Mouse (Mus musculus) stomach, embryonic 15.5 days (tissue): ENCODE measurements at regions not wholly inside any gene's neighbourhood (a gene's known extent, or its start where the extent isn't known, plus 50 kb on each side); places are given as distances from the start of the nearest gene placed in this dataset.

Source experiments
- ATAC-seq: fragments of 200-750 bp; cut with Nextera tagmentation; 2 replicates; pipeline ENCODE4 v1.8.0; 2017; ENCODE audit warnings: low read depth, moderate number of reproducible peaks, moderate TSS enrichment; ENCODE audit not compliant: insufficient read depth, low FRiP score
- H3K27ac ChIP-seq: fragments of 300-500 bp; sonication (generic); 2 replicates; pipeline ENCODE4 v1.5.1; 2015; ENCODE audit warnings: mild to moderate bottlenecking, inconsistent platforms
- H3K27me3 ChIP-seq: fragments of 300-500 bp; sonication (generic); replicated peaks from 2 replicates; pipeline ENCODE4 v1.6.1; 2015; ENCODE audit warnings: inconsistent platforms
- H3K36me3 ChIP-seq: fragments of 300-500 bp; sonication (generic); 2 replicates; pipeline ENCODE4 v1.6.1; 2015; ENCODE audit warnings: inconsistent platforms
- H3K4me1 ChIP-seq: fragments of 300-500 bp; sonication (generic); 2 replicates; pipeline ENCODE4 v1.6.1; 2015; ENCODE audit warnings: inconsistent platforms
- H3K4me2 ChIP-seq: fragments of 300-500 bp; sonication (generic); 2 replicates; pipeline ENCODE4 v1.6.1; 2015; ENCODE audit warnings: mild to moderate bottlenecking, inconsistent platforms
- H3K4me3 ChIP-seq: fragments of 300-500 bp; sonication (generic); replicated peaks from 2 replicates; pipeline ENCODE4 v1.5.1; 2015; ENCODE audit warnings: inconsistent platforms
- H3K9ac ChIP-seq: fragments of 300-500 bp; sonication (generic); 2 replicates; pipeline ENCODE4 v1.6.1; 2015; ENCODE audit warnings: inconsistent platforms
- H3K9me3 ChIP-seq: fragments of 300-500 bp; sonication (generic); 2 replicates; pipeline ENCODE4 v1.6.1; 2016; ENCODE audit warnings: inconsistent platforms
- WGBS: fragments of 180-500 bp; shearing (Covaris S2); methylation state at CpG from one replicate; pipeline ENCODE4 v1.1.7; 2015; 5-methylcytosine and 5-hydroxymethylcytosine counted together

DNA sequence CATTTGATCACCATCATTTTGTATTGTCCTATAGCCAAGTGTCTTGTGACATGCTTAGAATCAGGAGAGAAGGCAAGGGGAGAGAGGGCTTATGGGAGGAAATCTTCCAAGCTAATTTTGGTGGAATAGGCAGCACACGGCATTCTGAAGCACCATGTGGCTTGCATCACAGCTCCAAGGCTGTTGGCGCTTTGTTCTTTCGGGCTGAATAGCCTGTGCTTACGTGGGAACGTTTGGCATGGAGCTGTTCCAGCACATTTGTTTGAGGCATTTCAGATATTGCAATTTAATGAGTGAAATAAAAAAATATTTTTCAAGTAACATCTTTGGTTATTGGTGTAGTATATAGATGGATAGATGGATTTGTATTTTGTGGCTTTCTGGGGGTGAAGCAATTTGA, 598.5 kb upstream of the Nrp1 start:
- ATAC-seq = no peak
- 74% methylated on average over 5 of the region's 5 CpGs for WGBS
- no peak overlapping the region for H3K4me2 ChIP-seq

DNA sequence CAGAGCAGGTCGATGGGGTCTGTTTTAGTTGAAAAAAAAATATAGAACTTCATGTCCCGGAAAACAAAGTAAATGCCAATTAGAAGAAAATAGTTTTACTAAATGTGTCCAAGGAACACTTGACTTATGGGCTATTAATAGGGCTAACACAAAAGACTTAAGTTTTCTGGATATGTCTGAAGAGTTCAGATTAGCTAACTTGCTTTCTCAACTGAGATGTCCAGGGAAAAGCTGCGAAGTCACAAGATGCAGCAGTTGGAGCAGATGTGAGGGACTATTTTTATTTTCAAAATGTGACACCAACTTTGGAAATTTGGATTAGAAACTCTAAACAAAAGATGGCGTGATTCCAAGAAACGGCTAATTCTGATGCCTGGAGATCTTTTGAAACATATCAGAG, 593.2 kb upstream of the Nrp1 start:
- no peaks in the 10 kb centered on the region for H3K4me1 ChIP-seq
- no peak overlapping the region for H3K27ac ChIP-seq
- WGBS = 67% methylated on average over 5 of the region's 5 CpGs

More for the DNA sequence above, 598.5 kb upstream of the Nrp1 start:
- no peaks in the 10 kb centered on the region for H3K27me3 ChIP-seq
- H3K36me3 ChIP-seq = no peaks in the 10 kb centered on the region
- H3K9ac ChIP-seq = no peak overlapping the region
- H3K4me3 ChIP-seq = no peak overlapping the region
- no peak overlapping the region for H3K27ac ChIP-seq
- no peaks in the 10 kb centered on the region for H3K9me3 ChIP-seq
- H3K4me1 ChIP-seq = no peaks in the 10 kb centered on the region

DNA sequence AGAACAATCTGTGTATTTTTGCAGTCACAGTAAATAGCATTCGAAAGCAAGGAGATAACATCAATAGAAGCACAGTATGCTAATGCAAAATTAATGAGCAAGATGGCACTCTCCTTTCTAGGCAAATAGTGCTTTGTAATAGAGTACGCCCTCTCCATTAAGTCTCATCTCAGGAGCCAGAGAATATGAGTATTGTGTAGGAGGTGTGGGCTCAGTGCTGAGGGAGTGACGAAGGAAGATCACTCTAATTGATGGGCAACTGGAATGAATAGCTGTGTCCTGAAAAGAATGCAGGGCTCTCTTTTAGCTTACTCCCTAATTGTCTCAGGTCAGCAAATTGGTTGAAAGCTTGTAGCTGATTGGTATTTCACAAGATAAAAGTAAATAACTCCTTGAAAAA, 590.1 kb upstream of the Nrp1 start:
- ATAC-seq = no peak
- no peaks in the 10 kb centered on the region for H3K36me3 ChIP-seq
- no peaks in the 10 kb centered on the region for H3K27me3 ChIP-seq
- H3K9me3 ChIP-seq = no peaks in the 10 kb centered on the region
- H3K4me1 ChIP-seq = no peaks in the 10 kb centered on the region
- no peak overlapping the region for H3K27ac ChIP-seq
- no peak overlapping the region for H3K4me2 ChIP-seq
- no peak overlapping the region for H3K4me3 ChIP-seq
- H3K9ac ChIP-seq = no peak overlapping the region
- WGBS = 72% methylated on average over 3 of the region's 3 CpGs

More for the DNA sequence above, 593.2 kb upstream of the Nrp1 start:
- Histone ChIP-seq H3K36me3 (no peaks in the 10 kb centered on the region), H3K9ac (no peak overlapping the region), H3K4me3 (no peak overlapping the region), H3K27me3 (no peaks in the 10 kb centered on the region), H3K9me3 (no peaks in the 10 kb centered on the region), H3K4me2 (no peak overlapping the region)
- ATAC-seq = no peak

DNA sequence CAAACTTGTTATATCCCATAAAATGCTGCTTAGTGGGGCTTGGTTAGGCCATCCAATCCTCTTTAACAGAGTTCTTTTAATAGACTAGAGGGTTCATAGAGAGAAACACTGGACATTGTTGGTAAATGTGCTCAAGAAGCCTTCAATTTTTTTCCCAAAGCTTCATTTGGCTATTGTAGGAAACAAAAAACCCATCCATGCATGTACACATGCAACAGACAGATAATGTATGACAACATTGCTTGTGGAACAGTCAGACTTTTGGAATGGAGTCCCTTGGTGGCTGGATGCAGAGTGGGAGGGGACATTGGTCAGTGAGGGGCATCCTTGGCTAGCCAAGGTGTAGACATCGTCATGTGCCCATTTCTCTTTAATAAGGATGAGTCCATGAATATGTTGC, 588.8 kb upstream of the Nrp1 start:
- Histone ChIP-seq H3K27ac (no peak overlapping the region), H3K4me1 (no peaks in the 10 kb centered on the region)
- WGBS = 96% methylated on average over 1 of the region's 1 CpGs

DNA sequence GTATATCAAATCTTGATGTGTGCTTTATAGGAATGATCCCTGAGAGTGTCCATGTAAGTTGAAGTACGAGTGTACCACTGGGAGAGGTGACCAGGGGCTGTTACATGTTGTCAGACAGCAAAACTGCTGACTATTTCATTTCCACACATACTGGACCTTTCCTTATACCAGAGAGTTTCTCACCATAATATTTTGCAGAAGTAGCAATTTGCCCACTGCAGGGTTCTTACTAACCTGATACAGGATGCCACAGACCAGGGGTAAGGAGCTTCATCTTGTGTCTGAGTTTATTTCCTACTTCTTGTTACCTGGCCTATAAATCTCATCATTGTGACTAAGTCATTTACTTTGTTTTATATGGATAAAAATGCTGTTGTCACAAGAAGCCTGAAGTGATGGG, 586.6 kb upstream of the Nrp1 start:
- Histone ChIP-seq H3K4me2 (no peak overlapping the region), H3K9me3 (no peaks in the 10 kb centered on the region), H3K9ac (no peak overlapping the region), H3K4me3 (no peak overlapping the region), H3K4me1 (no peaks in the 10 kb centered on the region), H3K36me3 (no peaks in the 10 kb centered on the region), H3K27ac (no peak overlapping the region), H3K27me3 (no peaks in the 10 kb centered on the region)
- ATAC-seq = no peak
- WGBS = 70% methylated on average over 1 of the region's 1 CpGs

More for the DNA sequence above, 588.8 kb upstream of the Nrp1 start:
- ATAC-seq = no peak
- H3K4me3 ChIP-seq = no peak overlapping the region
- H3K36me3 ChIP-seq = no peaks in the 10 kb centered on the region
- no peaks in the 10 kb centered on the region for H3K9me3 ChIP-seq
- no peak overlapping the region for H3K4me2 ChIP-seq
- H3K27me3 ChIP-seq = no peaks in the 10 kb centered on the region
- no peak overlapping the region for H3K9ac ChIP-seq

DNA sequence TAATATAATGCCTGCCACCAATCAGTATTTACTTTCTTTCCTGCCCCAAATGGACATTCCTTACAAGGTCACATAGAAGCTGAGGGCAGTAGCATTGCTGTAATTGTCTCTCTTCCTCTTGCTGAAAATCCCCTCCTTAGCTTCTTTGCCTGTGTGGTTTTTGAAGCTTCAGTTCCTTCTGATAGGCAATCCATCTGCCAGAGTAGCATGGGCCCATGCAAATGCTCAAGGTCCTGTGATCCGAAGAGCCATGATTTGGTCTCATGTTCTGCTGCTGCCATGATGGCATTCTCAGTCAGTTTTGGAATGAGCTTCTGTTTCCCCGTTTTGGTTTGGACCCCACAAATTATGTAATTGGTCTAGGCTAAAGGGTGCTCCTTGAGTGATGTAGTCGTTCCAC, 586.0 kb upstream of the Nrp1 start:
- no peaks in the 10 kb centered on the region for H3K9me3 ChIP-seq
- no peaks in the 10 kb centered on the region for H3K4me1 ChIP-seq
- no peak overlapping the region for H3K4me2 ChIP-seq
- H3K27me3 ChIP-seq = no peaks in the 10 kb centered on the region
- H3K36me3 ChIP-seq = no peaks in the 10 kb centered on the region
- no peak for ATAC-seq
- 82% methylated on average over 3 of the region's 3 CpGs for WGBS
- no peak overlapping the region for H3K4me3 ChIP-seq
- H3K9ac ChIP-seq = no peak overlapping the region
- no peak overlapping the region for H3K27ac ChIP-seq

DNA sequence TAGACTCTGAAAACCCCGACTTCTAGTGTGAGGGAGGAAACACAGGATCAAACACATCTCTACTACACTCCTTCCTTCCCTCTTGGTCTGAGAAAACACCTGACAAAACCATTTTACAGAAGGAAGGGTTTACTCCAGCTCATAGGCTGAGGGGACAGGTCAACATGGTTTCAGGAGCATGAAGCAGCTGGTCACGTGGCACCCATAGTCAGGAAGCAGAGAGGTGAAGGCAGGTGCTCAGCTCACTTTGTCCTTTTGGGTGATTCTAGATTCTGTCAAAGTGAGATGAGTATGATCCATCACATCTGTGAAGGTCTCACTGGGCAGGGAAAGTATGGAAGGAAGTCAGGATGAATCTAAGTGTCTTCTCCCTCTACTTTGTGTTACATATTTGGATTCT, 585.5 kb upstream of the Nrp1 start:
- no peak for ATAC-seq
- H3K4me3 ChIP-seq = no peak overlapping the region
- 79% methylated on average over 2 of the region's 2 CpGs for WGBS
- H3K27ac ChIP-seq = no peak overlapping the region
- no peak overlapping the region for H3K9ac ChIP-seq
- H3K4me2 ChIP-seq = no peak overlapping the region
- no peaks in the 10 kb centered on the region for H3K36me3 ChIP-seq
- H3K27me3 ChIP-seq = no peaks in the 10 kb centered on the region
- no peaks in the 10 kb centered on the region for H3K9me3 ChIP-seq
- no peaks in the 10 kb centered on the region for H3K4me1 ChIP-seq

DNA sequence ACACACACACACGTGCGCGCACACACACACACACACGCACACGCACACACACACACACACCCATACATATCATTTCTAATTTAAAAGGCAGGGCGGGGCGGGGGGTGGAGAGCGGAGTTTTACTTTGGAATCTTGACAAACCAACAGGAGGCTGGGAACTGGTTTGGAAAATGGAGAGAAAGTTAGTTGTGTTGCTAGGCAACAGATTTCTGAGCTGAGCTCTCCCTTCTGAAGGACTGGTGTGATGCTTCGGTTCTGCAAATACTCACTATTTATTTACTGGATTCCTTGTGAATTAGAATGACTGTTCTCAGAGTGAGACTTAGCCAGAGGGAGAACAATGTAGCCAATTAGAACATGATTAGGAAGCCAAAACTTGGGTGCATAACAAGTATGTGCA, 583.8 kb upstream of the Nrp1 start:
- ATAC-seq = no peak
- WGBS = 83% methylated on average over 9 of the region's 9 CpGs
- no peaks in the 10 kb centered on the region for H3K27me3 ChIP-seq

DNA sequence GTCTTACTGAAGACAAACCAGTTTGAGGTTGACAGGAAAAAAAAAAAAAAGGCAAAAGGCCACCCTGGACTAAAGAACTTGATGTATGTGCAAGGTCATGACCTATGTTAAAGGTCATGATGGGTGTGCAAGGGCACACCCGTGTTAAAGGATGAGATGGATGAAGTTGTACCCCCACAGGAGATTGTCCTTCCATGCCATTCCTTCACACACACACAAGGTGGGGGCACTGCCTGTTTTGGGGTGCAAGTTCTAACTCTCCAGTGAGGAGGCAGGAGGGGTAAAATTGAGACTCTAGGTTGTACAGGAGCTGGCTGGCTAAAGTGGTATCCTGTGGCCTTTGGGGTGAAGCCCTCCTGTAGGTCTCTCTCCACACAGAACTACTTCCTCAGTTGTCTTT, 583.2 kb upstream of the Nrp1 start:
- WGBS = 10% methylated on average over 1 of the region's 1 CpGs
- Histone ChIP-seq H3K9ac (no peak overlapping the region), H3K27me3 (no peaks in the 10 kb centered on the region), H3K27ac (no peak overlapping the region), H3K4me2 (no peak overlapping the region), H3K36me3 (no peaks in the 10 kb centered on the region), H3K4me1 (no peaks in the 10 kb centered on the region), H3K9me3 (no peaks in the 10 kb centered on the region), H3K4me3 (no peak overlapping the region)
- ATAC-seq = no peak

More for the DNA sequence above, 583.8 kb upstream of the Nrp1 start:
- no peaks in the 10 kb centered on the region for H3K9me3 ChIP-seq
- H3K4me2 ChIP-seq = no peak overlapping the region
- no peak overlapping the region for H3K27ac ChIP-seq
- no peaks in the 10 kb centered on the region for H3K36me3 ChIP-seq
- no peaks in the 10 kb centered on the region for H3K4me1 ChIP-seq
- H3K9ac ChIP-seq = no peak overlapping the region
- H3K4me3 ChIP-seq = no peak overlapping the region

DNA sequence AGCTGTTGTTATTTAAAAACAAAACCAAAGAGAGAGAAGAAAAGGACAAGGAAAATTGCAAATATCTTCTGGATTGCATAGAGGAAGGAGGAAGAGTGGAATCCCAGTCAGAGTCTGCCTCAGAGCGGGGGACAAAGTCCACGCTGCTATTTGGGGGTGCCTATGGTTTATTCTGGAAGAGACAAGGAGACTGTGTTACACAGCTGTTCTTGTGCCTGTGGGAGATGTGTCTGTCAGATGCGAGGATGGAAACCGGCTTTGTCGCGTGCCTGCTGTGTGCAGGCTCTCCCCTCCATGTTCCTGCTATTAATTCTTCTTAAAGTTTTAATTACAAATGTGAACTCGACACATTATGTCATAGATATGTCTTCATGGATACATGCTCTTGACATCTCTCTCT, 582.7 kb upstream of the Nrp1 start:
- no peaks in the 10 kb centered on the region for H3K27me3 ChIP-seq
- no peaks in the 10 kb centered on the region for H3K36me3 ChIP-seq
- no peak overlapping the region for H3K9ac ChIP-seq
- no peak for ATAC-seq
- WGBS = 47% methylated on average over 7 of the region's 7 CpGs
- H3K27ac ChIP-seq = no peak overlapping the region
- no peaks in the 10 kb centered on the region for H3K9me3 ChIP-seq
- no peak overlapping the region for H3K4me3 ChIP-seq
- H3K4me2 ChIP-seq = no peak overlapping the region
- no peaks in the 10 kb centered on the region for H3K4me1 ChIP-seq

DNA sequence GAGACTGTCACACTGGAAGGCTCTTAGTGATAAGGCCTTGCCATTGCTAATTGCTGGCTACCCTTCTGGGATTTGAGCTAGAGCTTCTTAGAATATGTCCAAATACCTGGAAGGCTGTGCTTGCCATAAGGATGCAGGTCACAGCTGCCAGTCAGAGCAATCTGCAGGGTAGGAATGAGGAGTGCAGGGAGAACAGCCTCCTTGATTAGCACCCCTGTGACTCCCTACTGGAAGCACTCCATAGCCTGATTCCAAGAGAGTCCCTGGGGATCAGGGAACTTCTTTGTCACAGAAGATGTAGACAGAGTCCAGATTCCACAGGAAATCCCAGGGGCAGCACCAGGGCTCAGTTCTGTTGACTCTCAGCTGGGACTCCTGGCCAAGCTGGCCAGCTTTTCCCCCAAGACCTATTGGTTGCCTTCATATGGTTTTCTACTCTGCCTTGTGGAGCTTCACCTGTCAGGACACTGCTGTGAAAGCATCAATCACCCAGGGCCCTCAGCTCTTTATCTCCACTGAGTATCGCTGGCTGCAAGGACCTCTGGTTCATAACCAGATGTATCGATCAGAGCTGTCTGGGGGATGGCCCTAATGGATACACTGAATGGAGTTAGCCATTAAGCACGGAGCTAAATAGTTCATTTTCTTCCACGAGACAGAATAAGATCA, 579.9 kb upstream of the Nrp1 start:
- WGBS = 40% methylated on average over 4 of the region's 4 CpGs
- no peak overlapping the region for H3K4me3 ChIP-seq
- H3K27ac ChIP-seq = no peak overlapping the region
- ATAC-seq = no peak
- no peaks in the 10 kb centered on the region for H3K27me3 ChIP-seq
- no peaks in the 10 kb centered on the region for H3K36me3 ChIP-seq
- no peak overlapping the region for H3K9ac ChIP-seq
- H3K4me1 ChIP-seq = no peaks in the 10 kb centered on the region
- H3K4me2 ChIP-seq = no peak overlapping the region
- H3K9me3 ChIP-seq = no peaks in the 10 kb centered on the region

DNA sequence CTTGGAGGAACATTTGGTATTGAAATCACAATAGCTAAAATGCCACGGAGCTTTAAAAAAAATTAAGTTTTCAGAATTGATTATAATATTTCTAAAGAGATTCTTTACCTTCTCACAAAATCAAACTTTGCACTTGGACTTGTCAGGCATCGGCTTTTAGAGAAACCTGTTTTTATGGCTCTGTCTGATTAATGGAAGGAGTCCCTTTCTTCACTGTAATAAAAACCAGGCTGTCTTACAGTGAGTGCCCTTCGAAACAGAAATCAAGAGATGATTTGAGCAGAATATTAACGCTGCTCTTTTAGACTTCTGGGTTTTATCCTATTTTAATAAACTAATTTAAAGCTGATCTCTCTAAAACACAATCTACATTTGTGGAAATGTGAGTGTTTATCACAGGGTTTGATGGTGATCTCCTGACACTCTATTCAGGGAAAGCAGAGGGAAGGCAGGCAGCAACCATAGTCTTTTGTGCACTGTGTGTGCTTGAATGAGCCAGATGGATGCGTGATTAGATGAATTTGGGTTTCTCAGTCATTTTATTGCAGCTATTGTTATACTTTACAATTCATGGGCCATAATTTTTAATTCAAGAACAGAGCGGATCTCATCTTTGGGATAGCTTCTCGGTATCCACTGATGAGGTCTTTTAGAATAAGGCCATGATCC, 579.2 kb upstream of the Nrp1 start:
- no peak overlapping the region for H3K4me2 ChIP-seq
- H3K9ac ChIP-seq = no peak overlapping the region
- H3K4me1 ChIP-seq = no peaks in the 10 kb centered on the region
- H3K9me3 ChIP-seq = no peaks in the 10 kb centered on the region
- ATAC-seq = no peak
- no peaks in the 10 kb centered on the region for H3K36me3 ChIP-seq
- no peak overlapping the region for H3K27ac ChIP-seq
- WGBS = 71% methylated on average over 7 of the region's 7 CpGs
- no peak overlapping the region for H3K4me3 ChIP-seq
- no peaks in the 10 kb centered on the region for H3K27me3 ChIP-seq

DNA sequence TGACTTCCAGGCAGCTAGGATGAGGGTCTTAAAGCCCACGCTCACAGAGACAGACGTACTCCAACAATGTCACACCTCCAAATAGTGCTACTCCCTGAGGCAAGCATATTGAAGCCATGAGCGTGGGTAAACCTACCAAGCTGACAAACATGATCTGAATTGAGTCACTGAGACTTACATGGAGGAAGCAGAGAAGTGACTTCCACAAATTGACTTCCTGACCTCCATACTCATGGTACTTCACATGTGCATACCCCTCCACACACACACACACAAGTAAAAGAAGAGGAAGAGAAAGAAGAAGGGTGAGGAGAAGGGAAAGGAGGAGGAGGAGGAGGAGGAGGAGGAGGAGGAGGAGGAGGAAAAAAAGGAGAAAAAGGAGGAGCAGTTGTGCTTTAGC, 577.8 kb upstream of the Nrp1 start:
- Histone ChIP-seq H3K4me2 (no peak overlapping the region), H3K27me3 (no peaks in the 10 kb centered on the region), H3K9me3 (no peaks in the 10 kb centered on the region), H3K9ac (no peak overlapping the region), H3K36me3 (no peaks in the 10 kb centered on the region), H3K4me1 (no peaks in the 10 kb centered on the region), H3K27ac (no peak overlapping the region), H3K4me3 (no peak overlapping the region)
- ATAC-seq = no peak
- 90% methylated on average over 3 of the region's 3 CpGs for WGBS
